Mouse (Mus musculus) lung, embryonic 16.5 days (tissue): ENCODE results near the gene Wwox. TPM values are rescaled to one million over a fixed set of nuclear protein-coding genes. Genes with fewer than 3 reads are reported as not detected.
"Not testable (repeated sequence)": the region's sequence is repeated elsewhere in the genome, so short reads cannot be mapped to it uniquely, and the experiment has no call there.

Experiments used
- ATAC-seq: fragments of 200-750 bp; cut with Nextera tagmentation; 2 replicates; pipeline ENCODE4 v1.8.0; 2017; ENCODE audit warnings: low read depth, mild to moderate bottlenecking, moderate library complexity
- H3K27ac ChIP-seq: fragments of 300-500 bp; sonication (generic); 2 replicates; pipeline ENCODE4 v1.5.1; 2014; ENCODE audit warnings: mild to moderate bottlenecking, control low read depth, low read length
- H3K27me3 ChIP-seq: fragments of 300-500 bp; sonication (generic); 2 replicates; pipeline ENCODE4 v1.6.1; 2014; ENCODE audit warnings: low read depth, low read length, mixed read lengths; ENCODE audit not compliant: control insufficient read depth, insufficient read depth
- H3K36me3 ChIP-seq: fragments of 300-500 bp; sonication (generic); 2 replicates; pipeline ENCODE4 v1.6.1; 2014; ENCODE audit warnings: low read length; ENCODE audit not compliant: control insufficient read depth, insufficient read depth
- H3K4me1 ChIP-seq: fragments of 300-500 bp; sonication (generic); replicated peaks from 2 replicates; pipeline ENCODE4 v1.6.1; 2014; ENCODE audit warnings: low read length, mixed read lengths; ENCODE audit not compliant: control insufficient read depth, insufficient read depth
- H3K4me2 ChIP-seq: fragments of 300-500 bp; sonication (generic); 2 replicates; pipeline ENCODE4 v1.6.1; 2014; ENCODE audit warnings: low read depth, low read length, control low read depth
- H3K4me3 ChIP-seq: fragments of 300-500 bp; sonication (generic); 2 replicates; pipeline ENCODE4 v1.5.1; 2014; ENCODE audit warnings: mild to moderate bottlenecking, low read length, control low read depth
- H3K9ac ChIP-seq: fragments of 300-500 bp; sonication (generic); 2 replicates; pipeline ENCODE4 v1.6.1; 2014; ENCODE audit warnings: low read length, control low read depth
- H3K9me3 ChIP-seq: fragments of 300-500 bp; sonication (generic); 2 replicates; pipeline ENCODE4 v1.6.1; 2016; ENCODE audit warnings: low read length; ENCODE audit not compliant: control insufficient read depth
- WGBS: fragments of 180-500 bp; shearing (Covaris S2); extraction: QIAGEN DNeasy Blood & Tissue Kit; methylation state at CpG from one replicate; pipeline ENCODE4 v1.1.7; 2014; 5-methylcytosine and 5-hydroxymethylcytosine counted together
- polyA plus RNA-seq: library from polyadenylated mRNA; unstranded; fragments of >200 nt; fragmentation: Nextera tagmentation; extraction: Ambion mirVana; gene quantifications from 2 replicates; pipeline ENCODE4 v1.2.1, GENCODE M21; 2015

Gene Wwox
- polyA plus RNA-seq, 1 experiment from 2014 or later = 20.2 TPM

- H3K27ac ChIP-seq = no peak overlapping the region
- H3K27me3 ChIP-seq = no peaks in the 10 kb centered on the region
- no peak overlapping the region for H3K9ac ChIP-seq
- H3K9me3 ChIP-seq = no peaks in the 10 kb centered on the region
- H3K36me3 ChIP-seq = no peaks in the 10 kb centered on the region
- ATAC-seq = no peak
- no peak overlapping the region for H3K4me2 ChIP-seq
- peaks cover 16% of the 10 kb centered on the region for H3K4me1 ChIP-seq
- H3K4me3 ChIP-seq = no peak overlapping the region
- 44% methylated on average over 4 of the region's 4 CpGs for WGBS
Observed at GRCm38 (mm10) chr8:114816949-114817348, 377.5 kb downstream of the Wwox start.

GRCm38 (mm10) chr8:114821543-114821942 is 382.1 kb downstream of the Wwox start:
- peak; percentile 89 for ATAC-seq
- Histone ChIP-seq H3K27me3 (no peaks in the 10 kb centered on the region), H3K4me2 (no peak overlapping the region), H3K4me1 (0 out of 2 replicates have a peak, but pooled peaks cover 5% of the 10 kb centered on the region), H3K27ac (no peak overlapping the region), H3K4me3 (no peak overlapping the region), H3K36me3 (no peaks in the 10 kb centered on the region), H3K9ac (no peak overlapping the region), H3K9me3 (no peaks in the 10 kb centered on the region)
- 35% methylated on average over 8 of the region's 8 CpGs for WGBS

GRCm38 (mm10) chr8:114825460-114825859 is 386.0 kb downstream of the Wwox start:
- H3K27me3 ChIP-seq = no peaks in the 10 kb centered on the region
- WGBS = 80% methylated on average over 8 of the region's 8 CpGs
- no peaks in the 10 kb centered on the region for H3K36me3 ChIP-seq
- no peaks in the 10 kb centered on the region for H3K9me3 ChIP-seq
- no peak for ATAC-seq
- no peak overlapping the region for H3K27ac ChIP-seq
- H3K9ac ChIP-seq = no peak overlapping the region
- H3K4me1 ChIP-seq = no peaks in the 10 kb centered on the region
- H3K4me2 ChIP-seq = no peak overlapping the region
- H3K4me3 ChIP-seq = no peak overlapping the region

- Histone ChIP-seq H3K4me1 (no peaks in the 10 kb centered on the region), H3K9me3 (no peaks in the 10 kb centered on the region), H3K4me2 (no peak overlapping the region), H3K4me3 (no peak overlapping the region), H3K27ac (no peak overlapping the region), H3K9ac (no peak overlapping the region), H3K27me3 (no peaks in the 10 kb centered on the region), H3K36me3 (no peaks in the 10 kb centered on the region)
- ATAC-seq = no peak
- 79% methylated on average over 5 of the region's 5 CpGs for WGBS
Observed at GRCm38 (mm10) chr8:114826991-114827390, 387.5 kb downstream of the Wwox start.

- H3K27ac ChIP-seq, H3K4me1 ChIP-seq, H3K4me3 ChIP-seq, H3K9ac ChIP-seq, H3K9me3 ChIP-seq, H3K4me2 ChIP-seq, H3K36me3 ChIP-seq, ATAC-seq, H3K27me3 ChIP-seq: not testable (repeated sequence)
- 67% methylated on average over 1 of the region's 1 CpGs for WGBS
Observed at GRCm38 (mm10) chr8:114827810-114828209, 388.4 kb downstream of the Wwox start.

GRCm38 (mm10) chr8:114831595-114831994 is 392.1 kb downstream of the Wwox start:
- Histone ChIP-seq H3K4me2 (no peak overlapping the region), H3K27me3 (no peaks in the 10 kb centered on the region), H3K4me3 (no peak overlapping the region), H3K9ac (no peak overlapping the region), H3K4me1 (0 out of 2 replicates have a peak, but pooled peaks cover 5% of the 10 kb centered on the region), H3K9me3 (no peaks in the 10 kb centered on the region), H3K36me3 (no peaks in the 10 kb centered on the region), H3K27ac (no peak overlapping the region)
- no peak for ATAC-seq
- 56% methylated on average over 9 of the region's 9 CpGs for WGBS

GRCm38 (mm10) chr8:114832251-114832774 is 392.9 kb downstream of the Wwox start:
- Histone ChIP-seq H3K9me3 (no peaks in the 10 kb centered on the region), H3K27ac (no peak overlapping the region), H3K36me3 (no peaks in the 10 kb centered on the region), H3K4me3 (no peak overlapping the region), H3K27me3 (no peaks in the 10 kb centered on the region), H3K4me2 (no peak overlapping the region), H3K4me1 (0 out of 2 replicates have a peak, but pooled peaks cover 5% of the 10 kb centered on the region), H3K9ac (no peak overlapping the region)
- no peak for ATAC-seq
- WGBS = 67% methylated on average over 8 of the region's 8 CpGs

GRCm38 (mm10) chr8:114834730-114835129 is 395.3 kb downstream of the Wwox start:
- H3K27ac ChIP-seq = no peak overlapping the region
- H3K4me1 ChIP-seq = 0 out of 2 replicates have a peak, but pooled peaks cover 5% of the 10 kb centered on the region
- H3K27me3 ChIP-seq = no peaks in the 10 kb centered on the region
- WGBS = 85% methylated on average over 15 of the region's 15 CpGs
- no peak for ATAC-seq
- H3K9me3 ChIP-seq = no peaks in the 10 kb centered on the region
- no peak overlapping the region for H3K4me2 ChIP-seq
- H3K9ac ChIP-seq = no peak overlapping the region
- no peak overlapping the region for H3K4me3 ChIP-seq
- H3K36me3 ChIP-seq = no peaks in the 10 kb centered on the region

- WGBS = 86% methylated on average over 10 of the region's 10 CpGs
- H3K4me1 ChIP-seq = no peaks in the 10 kb centered on the region
- H3K36me3 ChIP-seq = no peaks in the 10 kb centered on the region
- H3K4me3 ChIP-seq = no peak overlapping the region
- no peak overlapping the region for H3K9ac ChIP-seq
- H3K4me2 ChIP-seq = no peak overlapping the region
- no peak overlapping the region for H3K27ac ChIP-seq
- no peaks in the 10 kb centered on the region for H3K9me3 ChIP-seq
- no peaks in the 10 kb centered on the region for H3K27me3 ChIP-seq
- ATAC-seq = no peak
Observed at GRCm38 (mm10) chr8:114839998-114840397, 400.5 kb downstream of the Wwox start.

GRCm38 (mm10) chr8:114847666-114848065 is 408.2 kb downstream of the Wwox start:
- H3K4me2 ChIP-seq = no peak overlapping the region
- WGBS = 87% methylated on average over 7 of the region's 7 CpGs
- no peak overlapping the region for H3K4me3 ChIP-seq
- H3K9ac ChIP-seq = no peak overlapping the region
- H3K4me1 ChIP-seq = no peaks in the 10 kb centered on the region
- H3K27ac ChIP-seq = no peak overlapping the region
- no peak for ATAC-seq
- no peaks in the 10 kb centered on the region; the same call in 1 of the 2 replicates for H3K9me3 ChIP-seq
- H3K36me3 ChIP-seq = no peaks in the 10 kb centered on the region
- H3K27me3 ChIP-seq = no peaks in the 10 kb centered on the region
